Mouse (Mus musculus): Measurements from ENCODE around the gene Ttc1. TPM values are rescaled to one million over a fixed set of nuclear protein-coding genes. Genes with fewer than 3 reads are reported as not detected.

The Ttc1 gene
- polyA plus RNA-seq, 1 experiment: 39.7 TPM

DNA sequence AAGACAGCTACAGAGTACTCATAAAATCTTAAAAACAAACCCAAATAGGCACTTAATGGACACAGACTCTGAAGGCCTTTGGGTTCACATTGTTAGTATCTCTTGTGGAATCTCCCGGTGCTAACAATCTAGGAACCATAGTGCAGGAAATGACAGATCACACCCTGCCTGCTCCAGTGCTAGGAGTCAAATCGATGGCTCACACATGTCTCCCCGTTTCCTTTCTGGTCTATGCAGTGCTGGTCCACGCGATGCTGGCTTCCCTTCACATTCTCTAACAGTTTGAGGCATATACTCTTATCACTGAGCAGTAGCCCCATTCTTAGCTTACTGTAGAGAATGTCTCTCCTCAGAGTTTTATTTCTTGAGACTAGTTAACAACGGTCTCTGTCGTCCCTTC is 20.0 kb downstream of the Ttc1 start:
- H3K79me2 ChIP-seq (ENCODE audit: control insufficient read depth, insufficient read depth): no peaks in the 10 kb centered on the region
- no peak overlapping the region for H3K4me3 ChIP-seq (ENCODE audit: insufficient read depth, poor library complexity, severe bottlenecking)
- H3K27me3 ChIP-seq (ENCODE audit: control insufficient read depth, insufficient read depth, insufficient read length): no peaks in the 10 kb centered on the region
- peaks cover 35% of the 10 kb centered on the region for H3K36me3 ChIP-seq (ENCODE audit: control insufficient read depth, insufficient read depth)
- TF ChIP-seq FOSL1 (IDR thresholded peaks at IDR 0.05; ENCODE audit: insufficient read depth, low read length, poor library complexity, severe bottlenecking) (no peak), MAX (IDR thresholded peaks at IDR 0.05) (no peak), CEBPB (IDR thresholded peaks at IDR 0.05; ENCODE audit: low read depth) (no peak)
- H3ac ChIP-seq (ENCODE audit: control insufficient read depth, insufficient read length, low read depth): no peak overlapping the region
- no peaks in the 10 kb centered on the region for H3K79me3 ChIP-seq (ENCODE audit: low read depth)

DNA sequence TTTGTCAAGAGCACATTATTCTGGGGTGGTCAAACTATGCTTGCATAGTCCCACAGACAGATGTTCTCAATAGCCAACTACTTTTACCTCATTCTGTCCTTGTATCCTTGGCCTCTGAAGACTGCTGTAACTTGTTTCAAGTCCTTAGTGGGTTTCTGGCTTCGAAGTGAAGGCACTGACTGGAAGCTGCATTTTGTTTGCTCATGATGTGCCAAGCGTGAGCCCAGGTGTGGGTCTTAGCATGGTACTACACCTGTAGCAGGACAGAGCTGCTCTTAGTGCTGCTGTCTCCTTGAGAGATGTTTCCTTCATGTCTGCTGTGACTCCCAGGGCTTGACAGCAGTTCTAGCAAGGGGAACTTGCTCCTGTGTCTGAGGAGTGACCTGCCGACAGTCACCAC is 24.4 kb downstream of the Ttc1 start:
- no peaks in the 10 kb centered on the region for H3K79me3 ChIP-seq (ENCODE audit: low read depth)
- no peaks in the 10 kb centered on the region for H3K27me3 ChIP-seq (ENCODE audit: control insufficient read depth, insufficient read depth, insufficient read length)
- no peak overlapping the region for H3K4me3 ChIP-seq (ENCODE audit: insufficient read depth, poor library complexity, severe bottlenecking)
- peaks cover 18% of the 10 kb centered on the region for H3K36me3 ChIP-seq (ENCODE audit: control insufficient read depth, insufficient read depth)
- TF ChIP-seq USF1 (IDR thresholded peaks at IDR 0.05; ENCODE audit: low read depth): no peak
- TF ChIP-seq CTCF (IDR thresholded peaks at IDR 0.05; ENCODE audit: control insufficient read depth, insufficient read depth, insufficient read length): no peak
- TF ChIP-seq MYOD1 (IDR thresholded peaks at IDR 0.05; ENCODE audit: control insufficient read depth, insufficient read length, low read depth): no peak
- no peak for TF ChIP-seq MYOG (IDR thresholded peaks at IDR 0.05; ENCODE audit: control insufficient read depth, extremely low read depth, insufficient read length)
- no peak for TF ChIP-seq CEBPB (IDR thresholded peaks at IDR 0.05; ENCODE audit: low read depth)
- no peak for TF ChIP-seq MAX (IDR thresholded peaks at IDR 0.05)
- no peak for TF ChIP-seq FOSL1 (IDR thresholded peaks at IDR 0.05; ENCODE audit: insufficient read depth, low read length, poor library complexity, severe bottlenecking)
- H3ac ChIP-seq (ENCODE audit: control insufficient read depth, insufficient read length, low read depth): no peak overlapping the region
- H3K79me2 ChIP-seq (ENCODE audit: control insufficient read depth, insufficient read depth): no peaks in the 10 kb centered on the region

DNA sequence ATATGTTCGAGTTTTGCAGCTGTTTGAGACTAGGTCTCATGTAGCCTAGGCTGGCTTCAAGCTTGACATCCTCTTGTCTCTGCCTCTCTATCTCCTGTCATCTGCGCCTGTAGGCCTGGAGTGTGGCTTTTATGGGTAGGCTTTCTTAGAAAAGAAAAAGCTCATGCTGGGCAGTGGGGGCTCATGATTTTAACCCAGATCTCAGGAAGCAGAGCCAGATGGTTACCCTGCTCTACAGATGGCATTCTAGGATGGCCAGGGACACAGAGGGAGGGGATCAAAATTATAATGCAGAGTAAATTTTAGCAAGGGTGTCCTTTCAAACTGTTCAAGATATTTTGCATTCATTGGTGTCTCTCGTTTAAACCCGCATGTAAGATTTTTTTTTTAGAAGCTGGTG is 35.6 kb downstream of the Ttc1 start:
- Histone ChIP-seq H3K79me2 (ENCODE audit: control insufficient read depth, insufficient read depth) (peaks cover 9% of the 10 kb centered on the region), H3K36me3 (ENCODE audit: control insufficient read depth, insufficient read depth) (peaks cover 52% of the 10 kb centered on the region), H3K27me3 (ENCODE audit: control insufficient read depth, insufficient read depth, insufficient read length) (no peaks in the 10 kb centered on the region), H3K4me3 (ENCODE audit: insufficient read depth, poor library complexity, severe bottlenecking) (no peak overlapping the region), H3K79me3 (ENCODE audit: low read depth) (peaks cover 2% of the 10 kb centered on the region), H3ac (ENCODE audit: control insufficient read depth, insufficient read length, low read depth) (no peak overlapping the region)
- no peak for TF ChIP-seq FOSL1 (IDR thresholded peaks at IDR 0.05; ENCODE audit: insufficient read depth, low read length, poor library complexity, severe bottlenecking)
- no peak for TF ChIP-seq USF1 (IDR thresholded peaks at IDR 0.05; ENCODE audit: low read depth)
- no peak for TF ChIP-seq MAX (IDR thresholded peaks at IDR 0.05)

DNA sequence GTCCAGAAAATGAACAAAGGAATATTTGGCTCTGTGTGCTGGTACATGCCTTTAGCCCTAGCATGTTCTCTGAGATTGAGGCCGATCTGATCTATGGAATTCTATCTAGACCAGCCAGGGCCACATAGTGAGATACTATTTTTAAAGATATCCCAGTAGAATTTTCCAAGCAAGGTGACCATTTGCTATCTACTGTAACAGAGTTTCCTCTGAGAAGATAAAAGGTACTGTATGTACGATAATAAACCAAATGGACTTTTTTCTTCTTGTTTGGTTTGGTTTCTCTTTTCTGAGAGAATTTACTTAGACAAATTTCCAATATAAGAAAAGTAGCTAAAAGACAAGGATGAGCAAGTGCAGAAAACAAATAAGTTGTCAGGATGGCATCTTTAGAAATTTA is 39.4 kb downstream of the Ttc1 start:
- H3K79me2 ChIP-seq (ENCODE audit: control insufficient read depth, insufficient read depth): peaks cover 15% of the 10 kb centered on the region
- H3K27me3 ChIP-seq (ENCODE audit: control insufficient read depth, insufficient read depth, insufficient read length): no peaks in the 10 kb centered on the region
- TF ChIP-seq CEBPB (IDR thresholded peaks at IDR 0.05; ENCODE audit: low read depth) (no peak), FOSL1 (IDR thresholded peaks at IDR 0.05; ENCODE audit: insufficient read depth, low read length, poor library complexity, severe bottlenecking) (no peak), MYOD1 (IDR thresholded peaks at IDR 0.05; ENCODE audit: control insufficient read depth, insufficient read length, low read depth) (no peak), MAX (IDR thresholded peaks at IDR 0.05) (no peak), CTCF (IDR thresholded peaks at IDR 0.05; ENCODE audit: control insufficient read depth, insufficient read depth, insufficient read length) (no peak)
- H3K36me3 ChIP-seq (ENCODE audit: control insufficient read depth, insufficient read depth): peaks cover 55% of the 10 kb centered on the region
- H3K79me3 ChIP-seq (ENCODE audit: low read depth): peaks cover 2% of the 10 kb centered on the region
- no peak overlapping the region for H3K4me3 ChIP-seq (ENCODE audit: insufficient read depth, poor library complexity, severe bottlenecking)
- no peak overlapping the region for H3ac ChIP-seq (ENCODE audit: control insufficient read depth, insufficient read length, low read depth)

DNA sequence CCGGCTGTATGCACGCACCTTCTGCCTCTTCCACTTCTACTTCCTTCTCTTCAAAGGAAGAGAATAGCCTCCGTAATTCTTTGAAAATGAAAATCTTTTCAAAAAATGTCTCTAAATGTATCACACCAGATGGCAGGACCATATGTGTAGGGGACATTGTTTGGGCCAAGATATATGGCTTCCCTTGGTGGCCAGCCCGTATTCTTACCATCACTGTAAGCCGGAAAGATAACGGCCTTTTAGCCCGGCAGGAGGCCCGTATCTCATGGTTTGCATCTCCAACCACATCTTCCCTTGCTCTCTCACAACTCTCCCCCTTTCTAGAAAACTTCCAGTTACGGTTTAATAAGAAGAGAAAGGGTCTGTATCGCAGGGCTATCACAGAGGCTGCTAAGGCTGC is 42.1 kb downstream of the Ttc1 start:
- TF ChIP-seq MAX (IDR thresholded peaks at IDR 0.05) (no peak), CEBPB (IDR thresholded peaks at IDR 0.05; ENCODE audit: low read depth) (no peak), FOSL1 (IDR thresholded peaks at IDR 0.05; ENCODE audit: insufficient read depth, low read length, poor library complexity, severe bottlenecking) (no peak)
- no peak overlapping the region for H3ac ChIP-seq (ENCODE audit: control insufficient read depth, insufficient read length, low read depth)
- H3K27me3 ChIP-seq (ENCODE audit: control insufficient read depth, insufficient read depth, insufficient read length): no peaks in the 10 kb centered on the region
- H3K79me2 ChIP-seq (ENCODE audit: control insufficient read depth, insufficient read depth): peaks cover 18% of the 10 kb centered on the region
- no peak overlapping the region for H3K4me3 ChIP-seq (ENCODE audit: insufficient read depth, poor library complexity, severe bottlenecking)
- H3K36me3 ChIP-seq (ENCODE audit: control insufficient read depth, insufficient read depth): peaks cover 50% of the 10 kb centered on the region
- H3K79me3 ChIP-seq (ENCODE audit: low read depth): peaks cover 10% of the 10 kb centered on the region

DNA sequence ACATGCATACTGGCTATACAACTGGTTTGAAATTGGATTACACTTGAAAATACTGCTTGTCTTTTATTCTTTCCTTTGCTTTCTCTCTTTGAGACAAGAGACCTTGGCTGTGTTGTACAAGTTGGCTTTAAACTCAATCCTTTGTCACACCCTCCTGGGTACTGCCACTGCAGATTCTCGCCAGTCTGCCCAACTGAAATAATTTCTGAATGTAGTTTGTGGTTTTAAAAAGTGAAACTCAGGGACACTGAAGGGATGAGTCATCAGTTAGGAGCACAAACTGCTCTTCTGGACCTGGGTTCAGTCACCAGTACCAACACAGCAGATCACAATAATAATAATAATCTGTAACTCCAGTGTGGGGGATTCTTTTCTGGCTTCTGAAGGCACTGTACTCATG is 44.3 kb downstream of the Ttc1 start:
- no peaks in the 10 kb centered on the region for H3K27me3 ChIP-seq (ENCODE audit: control insufficient read depth, insufficient read depth, insufficient read length)
- no peak overlapping the region for H3K4me3 ChIP-seq (ENCODE audit: insufficient read depth, poor library complexity, severe bottlenecking)
- peaks cover 56% of the 10 kb centered on the region for H3K36me3 ChIP-seq (ENCODE audit: control insufficient read depth, insufficient read depth)
- peaks cover 12% of the 10 kb centered on the region for H3K79me3 ChIP-seq (ENCODE audit: low read depth)
- H3ac ChIP-seq (ENCODE audit: control insufficient read depth, insufficient read length, low read depth): no peak overlapping the region
- peaks cover 38% of the 10 kb centered on the region for H3K79me2 ChIP-seq (ENCODE audit: control insufficient read depth, insufficient read depth)
- TF ChIP-seq MYOD1 (IDR thresholded peaks at IDR 0.05; ENCODE audit: control insufficient read depth, insufficient read length, low read depth): no peak
- TF ChIP-seq MAX (IDR thresholded peaks at IDR 0.05): no peak
- TF ChIP-seq FOSL1 (IDR thresholded peaks at IDR 0.05; ENCODE audit: insufficient read depth, low read length, poor library complexity, severe bottlenecking): no peak
- TF ChIP-seq CTCF (IDR thresholded peaks at IDR 0.05; ENCODE audit: control insufficient read depth, insufficient read depth, insufficient read length): no peak
- TF ChIP-seq MYOG (IDR thresholded peaks at IDR 0.05; ENCODE audit: control insufficient read depth, extremely low read depth, insufficient read length): no peak
- TF ChIP-seq USF1 (IDR thresholded peaks at IDR 0.05; ENCODE audit: low read depth): no peak
- TF ChIP-seq CEBPB (IDR thresholded peaks at IDR 0.05; ENCODE audit: low read depth): no peak
